Mouse (Mus musculus): ENCODE results near the gene Ipo13. TPM values are rescaled to one million over a fixed set of nuclear protein-coding genes. Genes with fewer than 3 reads are reported as not detected.
A peak's percentile ranks its signal among the peaks of the same experiment; 100 is the strongest.

The Ipo13 gene
- polyA plus RNA-seq, 2 experiments: 38.8 to 63.4 TPM

GRCm38 (mm10) chr4:117928234-117928633, 13.4 kb upstream of the Ipo13 start:
- DNase-seq (ENCODE audit: low spot score): peak; percentile 55
- peak overlapping the region; percentile 46 for H3K4me3 ChIP-seq (replicated peaks; ENCODE audit: low read length)

DNA sequence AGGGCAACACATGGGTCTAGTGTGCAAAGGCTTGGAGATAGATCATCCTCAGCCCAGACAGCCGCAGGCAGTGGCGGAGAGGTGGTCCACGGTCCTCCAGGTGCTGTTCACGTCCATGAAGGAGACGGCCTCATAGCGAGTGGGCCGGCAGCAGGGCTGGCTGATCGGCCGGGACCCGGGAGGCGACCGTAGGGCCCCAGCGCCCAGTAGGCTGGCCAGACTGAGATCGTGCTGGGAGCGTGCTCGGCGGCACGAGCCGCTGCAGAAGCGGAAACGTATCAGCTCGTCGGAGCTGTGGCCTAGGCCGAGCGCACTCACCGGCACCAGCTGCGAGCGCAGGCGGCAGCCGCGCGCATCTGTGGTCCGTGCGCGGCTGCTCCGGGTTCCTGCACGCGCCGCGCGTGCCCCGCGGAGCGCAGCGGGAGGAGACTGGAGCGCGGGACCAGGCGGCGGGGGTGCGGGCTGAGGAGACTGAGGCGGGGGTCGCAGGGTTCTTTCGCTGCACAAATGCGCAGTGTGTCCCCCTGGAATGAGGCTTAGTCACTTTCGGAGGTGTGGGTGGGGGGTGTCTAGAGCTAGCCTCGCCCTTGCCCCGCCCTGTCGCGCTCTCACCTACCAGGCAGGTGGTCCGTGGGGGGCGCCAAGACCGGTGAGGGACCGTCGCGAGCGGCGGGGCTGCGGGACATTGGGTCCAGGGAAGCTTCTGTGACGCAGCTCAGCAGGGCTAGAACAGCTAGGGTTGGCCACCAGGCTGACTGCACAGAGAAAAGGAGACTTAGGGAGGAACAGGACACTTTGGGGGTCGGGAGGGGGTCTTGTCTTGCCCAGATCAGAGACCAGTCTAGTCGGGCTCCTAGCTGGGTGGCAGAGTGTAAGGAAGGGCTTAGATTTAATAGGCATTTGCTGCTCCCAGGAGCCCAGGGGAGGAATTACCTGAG, 12.0 kb upstream of the Ipo13 start:
- Histone ChIP-seq H3K4me3 (replicated peaks; ENCODE audit: low read length) (peak overlapping the region; percentile 42), H3K9ac (ENCODE audit: low read depth, low read length, severe bottlenecking) (peak overlapping the region; percentile 55), H3K36me3 (ENCODE audit: control insufficient read depth, insufficient read depth, low read length) (peaks cover under 1% of the 10 kb centered on the region; the same call in 1 of the 2 replicates), H3K27me3 (ENCODE audit: control insufficient read depth, insufficient read depth, low read length) (peaks cover 26% of the 10 kb centered on the region), H3K9me3 (ENCODE audit: control insufficient read depth, low read length) (no peaks in the 10 kb centered on the region), H3K4me2 (replicated peaks; ENCODE audit: low read depth, low read length, severe bottlenecking) (peak overlapping the region; percentile 94), H3K27ac (replicated peaks; ENCODE audit: low read depth, low read length) (no peak overlapping the region), H3K4me1 (ENCODE audit: control insufficient read depth, insufficient read depth, low read length) (peaks cover 24% of the 10 kb centered on the region)
- 1% methylated on average over 59 of the region's 71 CpGs for WGBS
- ATAC-seq (ENCODE audit: low FRiP score, low read depth) (peak; percentile 64), DNase-seq (ENCODE audit: low spot score) (peak; percentile 53)
- no peak for TF ChIP-seq POLR2A (IDR thresholded peaks at IDR 0.05; ENCODE audit: borderline replicate concordance, extremely low read depth, insufficient read depth, insufficient read length)

More at GRCm38 (mm10) chr4:117928234-117928633, 13.4 kb upstream of the Ipo13 start:
- WGBS: 16% methylated on average over 6 of the region's 6 CpGs
- H3K9ac ChIP-seq (ENCODE audit: low read depth, low read length, severe bottlenecking): no peak overlapping the region
- H3K27me3 ChIP-seq (ENCODE audit: control insufficient read depth, insufficient read depth, low read length): peaks cover 26% of the 10 kb centered on the region
- peaks cover 24% of the 10 kb centered on the region for H3K4me1 ChIP-seq (ENCODE audit: control insufficient read depth, insufficient read depth, low read length)
- H3K27ac ChIP-seq (replicated peaks; ENCODE audit: low read depth, low read length): no peak overlapping the region
- TF ChIP-seq POLR2A (IDR thresholded peaks at IDR 0.05; ENCODE audit: borderline replicate concordance, extremely low read depth, insufficient read depth, insufficient read length): no peak
- ATAC-seq (ENCODE audit: low FRiP score, low read depth): peak; percentile 37; the same call in 1 of the 2 replicates
- H3K4me2 ChIP-seq (replicated peaks; ENCODE audit: low read depth, low read length, severe bottlenecking): peak overlapping the region; percentile 89
- no peaks in the 10 kb centered on the region for H3K9me3 ChIP-seq (ENCODE audit: control insufficient read depth, low read length)
- H3K36me3 ChIP-seq (ENCODE audit: control insufficient read depth, insufficient read depth, low read length): peaks cover 9% of the 10 kb centered on the region

DNA sequence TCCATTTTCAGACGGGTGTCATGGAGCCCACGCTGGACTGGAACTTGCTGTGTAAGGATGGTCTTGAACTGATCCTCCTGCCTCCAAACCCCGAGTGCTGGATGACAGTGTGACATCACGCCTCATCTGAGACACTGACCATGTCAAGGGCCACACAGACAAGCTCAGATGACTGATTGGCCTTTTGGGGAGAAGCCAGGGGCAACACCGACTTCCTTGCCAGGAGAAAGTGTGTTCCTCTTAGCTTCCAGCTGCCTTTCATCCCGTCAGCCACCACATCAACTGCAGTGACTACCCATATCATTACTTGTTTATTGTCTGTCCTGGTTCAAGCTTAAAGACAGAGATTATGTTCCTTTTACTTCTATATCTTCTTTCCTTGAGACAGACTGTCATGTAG, 10.1 kb upstream of the Ipo13 start:
- Histone ChIP-seq H3K27me3 (ENCODE audit: control insufficient read depth, insufficient read depth, low read length) (peaks cover 26% of the 10 kb centered on the region), H3K4me3 (replicated peaks; ENCODE audit: low read length) (no peak overlapping the region), H3K9ac (ENCODE audit: low read depth, low read length, severe bottlenecking) (no peak overlapping the region), H3K36me3 (ENCODE audit: control insufficient read depth, insufficient read depth, low read length) (no peaks in the 10 kb centered on the region), H3K4me2 (replicated peaks; ENCODE audit: low read depth, low read length, severe bottlenecking) (no peak overlapping the region), H3K4me1 (ENCODE audit: control insufficient read depth, insufficient read depth, low read length) (peaks cover 24% of the 10 kb centered on the region), H3K9me3 (ENCODE audit: control insufficient read depth, low read length) (no peaks in the 10 kb centered on the region), H3K27ac (replicated peaks; ENCODE audit: low read depth, low read length) (no peak overlapping the region)
- ATAC-seq (ENCODE audit: low FRiP score, low read depth) (no peak), DNase-seq (ENCODE audit: low spot score) (no peak)
- 68% methylated on average over 5 of the region's 6 CpGs for WGBS
- no peak for TF ChIP-seq POLR2A (IDR thresholded peaks at IDR 0.05; ENCODE audit: borderline replicate concordance, extremely low read depth, insufficient read depth, insufficient read length)

GRCm38 (mm10) chr4:117923450-117923849, 8.7 kb upstream of the Ipo13 start:
- peaks cover 17% of the 10 kb centered on the region for H3K4me1 ChIP-seq (ENCODE audit: control insufficient read depth, insufficient read depth, low read length)
- H3K27ac ChIP-seq (replicated peaks; ENCODE audit: low read depth, low read length): no peak overlapping the region
- 54% methylated on average over 2 of the region's 2 CpGs for WGBS
- DNase-seq (ENCODE audit: low spot score): no peak
- H3K4me3 ChIP-seq (replicated peaks; ENCODE audit: low read length): no peak overlapping the region
- no peak overlapping the region for H3K9ac ChIP-seq (ENCODE audit: low read depth, low read length, severe bottlenecking)
- H3K27me3 ChIP-seq (ENCODE audit: control insufficient read depth, insufficient read depth, low read length): peaks cover 26% of the 10 kb centered on the region
- no peaks in the 10 kb centered on the region for H3K9me3 ChIP-seq (ENCODE audit: control insufficient read depth, low read length)
- H3K4me2 ChIP-seq (replicated peaks; ENCODE audit: low read depth, low read length, severe bottlenecking): no peak overlapping the region
- no peak for TF ChIP-seq POLR2A (IDR thresholded peaks at IDR 0.05; ENCODE audit: borderline replicate concordance, extremely low read depth, insufficient read depth, insufficient read length)
- no peaks in the 10 kb centered on the region for H3K36me3 ChIP-seq (ENCODE audit: control insufficient read depth, insufficient read depth, low read length)
- no peak for ATAC-seq (ENCODE audit: low FRiP score, low read depth)

GRCm38 (mm10) chr4:117921358-117921757, 6.6 kb upstream of the Ipo13 start:
- H3K9ac ChIP-seq (ENCODE audit: low read depth, low read length, severe bottlenecking): no peak overlapping the region
- no peak for ATAC-seq (ENCODE audit: low FRiP score, low read depth)
- no peaks in the 10 kb centered on the region for H3K36me3 ChIP-seq (ENCODE audit: control insufficient read depth, insufficient read depth, low read length)
- peaks cover 2% of the 10 kb centered on the region for H3K4me1 ChIP-seq (ENCODE audit: control insufficient read depth, insufficient read depth, low read length)
- WGBS: 85% methylated on average over 2 of the region's 2 CpGs
- H3K4me3 ChIP-seq (replicated peaks; ENCODE audit: low read length): no peak overlapping the region
- no peak for DNase-seq (ENCODE audit: low spot score)
- no peak for TF ChIP-seq POLR2A (IDR thresholded peaks at IDR 0.05; ENCODE audit: borderline replicate concordance, extremely low read depth, insufficient read depth, insufficient read length)
- H3K9me3 ChIP-seq (ENCODE audit: control insufficient read depth, low read length): no peaks in the 10 kb centered on the region
- no peak overlapping the region for H3K4me2 ChIP-seq (replicated peaks; ENCODE audit: low read depth, low read length, severe bottlenecking)
- H3K27me3 ChIP-seq (ENCODE audit: control insufficient read depth, insufficient read depth, low read length): peaks cover 8% of the 10 kb centered on the region; the same call in 1 of the 2 replicates
- H3K27ac ChIP-seq (replicated peaks; ENCODE audit: low read depth, low read length): no peak overlapping the region

All from limb, embryonic 14.5 days (tissue).